Mouse (Mus musculus): ENCODE measurements around the gene Ghrh. TPM values are rescaled to one million over a fixed set of nuclear protein-coding genes. Genes with fewer than 3 reads are reported as not detected.
"Not testable (repeated sequence)": the region's sequence is repeated elsewhere in the genome, so short reads cannot be mapped to it uniquely, and the experiment has no call there.

Ghrh gene
- polyA plus RNA-seq (2014; fragmentation: Nextera tagmentation; extraction: Ambion mirVana), result not detected in 2 replicates

GRCm38 (mm10) chr2:157347361-157348159 lies at the start of gene Ghrh:
TSS of gene Ghrh (minus strand) at chr2:157347506.
- DNase-seq, result peak; percentile 79
- H3K4me1 ChIP-seq (ENCODE audit: insufficient read depth), result no peaks in the 10 kb centered on the region; the same call in 1 of the 2 replicates
- H3K4me2 ChIP-seq, result no peak within 1 kb of the TSS
- 65% methylated on average over 26 of the region's 26 CpGs for WGBS
- no peaks in the 10 kb centered on the region for H3K27me3 ChIP-seq (ENCODE audit: insufficient read depth, low read length)
- peak within 1 kb of the TSS; percentile 84 for H3K27ac ChIP-seq (ENCODE audit: low read depth)
- H3K9ac ChIP-seq, result no peak within 1 kb of the TSS
- TF ChIP-seq CTCF (IDR thresholded peaks at IDR 0.05; ENCODE audit: low read depth), result no peak
- H3K4me3 ChIP-seq (ENCODE audit: low read depth, low read length), result no peak within 1 kb of the TSS
- peak; percentile 69 for ATAC-seq (ENCODE audit: insufficient read depth)
- no peaks in the 10 kb centered on the region for H3K9me3 ChIP-seq (ENCODE audit: low read depth, low read length)
- H3K36me3 ChIP-seq (ENCODE audit: insufficient read depth), result no peaks in the 10 kb centered on the region

GRCm38 (mm10) chr2:157395960-157396359 lies 48.7 kb upstream of the Ghrh start:
- Histone ChIP-seq H3K4me2 (no peak overlapping the region), H3K36me3 (ENCODE audit: insufficient read depth) (peaks cover 40% of the 10 kb centered on the region), H3K4me1 (ENCODE audit: insufficient read depth) (peaks cover 13% of the 10 kb centered on the region), H3K9me3 (ENCODE audit: low read depth, low read length) (no peaks in the 10 kb centered on the region; the same call in 1 of the 2 replicates), H3K4me3 (ENCODE audit: low read depth, low read length) (no peak overlapping the region), H3K27ac (ENCODE audit: low read depth) (peak overlapping the region; percentile 93), H3K27me3 (ENCODE audit: insufficient read depth, low read length) (no peaks in the 10 kb centered on the region), H3K9ac (no peak overlapping the region; the same call in 1 of the 2 replicates)
- WGBS, result 47% methylated on average over 13 of the region's 13 CpGs
- no peak for TF ChIP-seq CTCF (IDR thresholded peaks at IDR 0.05; ENCODE audit: low read depth)
- ATAC-seq (ENCODE audit: insufficient read depth) (no peak), DNase-seq (peak; percentile 25)

- H3K4me1 ChIP-seq (ENCODE audit: insufficient read depth), result peaks cover 13% of the 10 kb centered on the region
- 48% methylated on average over 5 of the region's 5 CpGs for WGBS
Measured at GRCm38 (mm10) chr2:157395371-157395770, 48.1 kb upstream of the Ghrh start.

GRCm38 (mm10) chr2:157394868-157395267 lies 47.6 kb upstream of the Ghrh start:
- Histone ChIP-seq H3K4me2 (peak overlapping the region; percentile 20; the same call in 1 of the 2 replicates), H3K36me3 (ENCODE audit: insufficient read depth) (peaks cover 46% of the 10 kb centered on the region), H3K4me3 (ENCODE audit: low read depth, low read length) (no peak overlapping the region), H3K9ac (0 out of 2 replicates have a peak overlapping the region, but pooled peaks have one; percentile 9), H3K27ac (ENCODE audit: low read depth) (peak overlapping the region; percentile 93), H3K27me3 (ENCODE audit: insufficient read depth, low read length) (no peaks in the 10 kb centered on the region), H3K9me3 (ENCODE audit: low read depth, low read length) (no peaks in the 10 kb centered on the region; the same call in 1 of the 2 replicates), H3K4me1 (ENCODE audit: insufficient read depth) (peaks cover 13% of the 10 kb centered on the region)
- DNase-seq, result peak; percentile 68
- WGBS, result 46% methylated on average over 6 of the region's 6 CpGs
- ATAC-seq (ENCODE audit: insufficient read depth), result peak; percentile 60
- no peak for TF ChIP-seq CTCF (IDR thresholded peaks at IDR 0.05; ENCODE audit: low read depth)

More at GRCm38 (mm10) chr2:157395371-157395770, 48.1 kb upstream of the Ghrh start:
- Histone ChIP-seq H3K4me3 (ENCODE audit: low read depth, low read length) (no peak overlapping the region), H3K9me3 (ENCODE audit: low read depth, low read length) (no peaks in the 10 kb centered on the region; the same call in 1 of the 2 replicates), H3K36me3 (ENCODE audit: insufficient read depth) (peaks cover 44% of the 10 kb centered on the region), H3K4me2 (peak overlapping the region; percentile 20; the same call in 1 of the 2 replicates), H3K27me3 (ENCODE audit: insufficient read depth, low read length) (no peaks in the 10 kb centered on the region), H3K9ac (0 out of 2 replicates have a peak overlapping the region, but pooled peaks have one; percentile 9), H3K27ac (ENCODE audit: low read depth) (peak overlapping the region; percentile 93)
- no peak for TF ChIP-seq CTCF (IDR thresholded peaks at IDR 0.05; ENCODE audit: low read depth)
- DNase-seq (no peak), ATAC-seq (ENCODE audit: insufficient read depth) (no peak)

GRCm38 (mm10) chr2:157393549-157393948 lies 46.2 kb upstream of the Ghrh start:
- peaks cover 13% of the 10 kb centered on the region for H3K4me1 ChIP-seq (ENCODE audit: insufficient read depth)
- no peak for TF ChIP-seq CTCF (IDR thresholded peaks at IDR 0.05; ENCODE audit: low read depth)
- peak overlapping the region; percentile 93 for H3K27ac ChIP-seq (ENCODE audit: low read depth)
- H3K4me2 ChIP-seq, result no peak overlapping the region
- H3K27me3 ChIP-seq (ENCODE audit: insufficient read depth, low read length), result no peaks in the 10 kb centered on the region
- no peak overlapping the region for H3K9ac ChIP-seq
- ATAC-seq (ENCODE audit: insufficient read depth) (no peak), DNase-seq (no peak)
- H3K4me3 ChIP-seq (ENCODE audit: low read depth, low read length), result no peak overlapping the region
- WGBS, result 97% methylated on average over 4 of the region's 4 CpGs
- no peaks in the 10 kb centered on the region; the same call in 1 of the 2 replicates for H3K9me3 ChIP-seq (ENCODE audit: low read depth, low read length)
- peaks cover 51% of the 10 kb centered on the region for H3K36me3 ChIP-seq (ENCODE audit: insufficient read depth)

GRCm38 (mm10) chr2:157392331-157392730 lies 45.0 kb upstream of the Ghrh start:
- no peaks in the 10 kb centered on the region for H3K9me3 ChIP-seq (ENCODE audit: low read depth, low read length)
- no peak overlapping the region for H3K4me3 ChIP-seq (ENCODE audit: low read depth, low read length)
- peaks cover 13% of the 10 kb centered on the region; the same call in 1 of the 2 replicates for H3K4me1 ChIP-seq (ENCODE audit: insufficient read depth)
- H3K27me3 ChIP-seq (ENCODE audit: insufficient read depth, low read length), result no peaks in the 10 kb centered on the region
- peaks cover 43% of the 10 kb centered on the region for H3K36me3 ChIP-seq (ENCODE audit: insufficient read depth)
- H3K4me2 ChIP-seq, result no peak overlapping the region
- no peak for TF ChIP-seq CTCF (IDR thresholded peaks at IDR 0.05; ENCODE audit: low read depth)
- no peak for ATAC-seq (ENCODE audit: insufficient read depth)
- H3K9ac ChIP-seq, result no peak overlapping the region
- 90% methylated on average over 2 of the region's 2 CpGs for WGBS
- no peak for DNase-seq
- H3K27ac ChIP-seq (ENCODE audit: low read depth), result no peak overlapping the region

- no peak for DNase-seq
- H3K9ac ChIP-seq, result no peak overlapping the region
- H3K36me3 ChIP-seq (ENCODE audit: insufficient read depth), result peaks cover 23% of the 10 kb centered on the region; the same call in 1 of the 2 replicates
- H3K27me3 ChIP-seq (ENCODE audit: insufficient read depth, low read length), result no peaks in the 10 kb centered on the region
- no peaks in the 10 kb centered on the region for H3K9me3 ChIP-seq (ENCODE audit: low read depth, low read length)
- 76% methylated on average over 7 of the region's 7 CpGs for WGBS
- H3K4me2 ChIP-seq, result no peak overlapping the region
- no peak overlapping the region for H3K27ac ChIP-seq (ENCODE audit: low read depth)
- H3K4me3 ChIP-seq (ENCODE audit: low read depth, low read length), result no peak overlapping the region
- peaks cover 5% of the 10 kb centered on the region; the same call in 1 of the 2 replicates for H3K4me1 ChIP-seq (ENCODE audit: insufficient read depth)
- TF ChIP-seq CTCF (IDR thresholded peaks at IDR 0.05; ENCODE audit: low read depth), result no peak
- ATAC-seq (ENCODE audit: insufficient read depth), result no peak
Measured at GRCm38 (mm10) chr2:157389591-157389921, 42.2 kb upstream of the Ghrh start.

- WGBS, result 94% methylated on average over 14 of the region's 14 CpGs
- not testable (repeated sequence) for H3K4me3 ChIP-seq (ENCODE audit: low read depth, low read length)
- H3K36me3 ChIP-seq (ENCODE audit: insufficient read depth), result peaks cover 24% of the 10 kb centered on the region; the same call in 1 of the 2 replicates
Measured at GRCm38 (mm10) chr2:157388901-157389590, 41.7 kb upstream of the Ghrh start.

More at GRCm38 (mm10) chr2:157388901-157389590, 41.7 kb upstream of the Ghrh start:
- H3K4me2 ChIP-seq; H3K4me1 ChIP-seq (ENCODE audit: insufficient read depth); H3K27ac ChIP-seq (ENCODE audit: low read depth); DNase-seq; H3K27me3 ChIP-seq (ENCODE audit: insufficient read depth, low read length); ATAC-seq (ENCODE audit: insufficient read depth); H3K9ac ChIP-seq; H3K9me3 ChIP-seq (ENCODE audit: low read depth, low read length): not testable (repeated sequence)
